Mouse (Mus musculus) adrenal gland, postnatal 0 days (tissue): ENCODE results near the gene Gm21094. TPM values are rescaled to one million over a fixed set of nuclear protein-coding genes. Genes with fewer than 3 reads are reported as not detected.

Experiments
- polyA plus RNA-seq: library from polyadenylated mRNA; unstranded; fragments of >200 nt; fragmentation: Nextera tagmentation; extraction: Ambion mirVana; gene quantifications from 2 replicates; pipeline ENCODE4 v1.2.1, GENCODE M21; 2015

Gene Gm21094
- not detected in 2 replicates for polyA plus RNA-seq

DNA sequence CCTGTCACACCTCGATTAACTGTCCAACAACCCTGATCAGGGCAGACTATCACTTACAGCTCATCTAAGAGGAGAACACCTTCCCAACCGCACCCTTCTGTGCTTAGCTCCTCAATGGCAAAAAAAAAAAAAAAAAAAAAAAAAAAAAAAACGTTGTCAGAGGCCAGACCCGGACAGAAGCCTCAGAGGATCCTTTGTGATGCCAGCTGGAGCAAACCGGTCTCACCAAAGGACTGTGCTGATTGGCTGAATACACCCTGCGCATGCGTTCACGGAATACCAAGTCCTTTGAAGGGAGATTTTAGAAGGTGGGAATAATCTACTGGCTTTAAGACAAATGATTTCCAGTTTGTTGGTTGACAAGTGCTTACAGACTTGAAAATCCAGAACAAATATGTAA is at the start of gene Gm21094:
Gene Gm21094 (minus strand): TSS at position 101 of the 400 bp plus-strand sequence.

